7 mouse cellular contexts compared by ENCODE assay signal in genomic region chr15:83998115-83998514, GRCm38 (mm10).
DNase-seq lines count a peak whose midpoint lies in the region; ATAC-seq and TF ChIP-seq lines count a peak whose summit lies in the region.

No protein-coding gene starts in this region.

- no peak overlapping the region for H3K4me2 ChIP-seq in heart, embryonic 16.5 days (ENCODE audit: low read depth, low read length)
- H3K4me2 ChIP-seq in midbrain, postnatal 0 days (ENCODE audit: low read depth, low read length, poor library complexity, severe bottlenecking) = peak overlapping the region; percentile 6

- TF ChIP-seq CTCF in midbrain, postnatal 0 days (IDR thresholded peaks at IDR 0.05) = no peak

- ATAC-seq in heart, embryonic 16.5 days (replicated peaks; ENCODE audit: extremely low read depth, insufficient read depth, low FRiP score) = 0 out of 2 replicates have a peak, but pooled peaks have one; percentile 32
- no peak for ATAC-seq in midbrain, postnatal 0 days (ENCODE audit: low FRiP score)
- no peak for ATAC-seq in megakaryocyte, adult 5-6 weeks (ENCODE audit: poor library complexity, severe bottlenecking)

- peak; percentile 51 for DNase-seq in cerebellum, adult 8-10 months
- DNase-seq in embryonic facial prominence, embryonic 10.5 days (ENCODE audit: low spot score) = peak; percentile 42
- DNase-seq in left cerebral cortex, adult 9 months (ENCODE audit: low spot score in 2 of 2) = peak; percentile 69 to 80
- DNase-seq in midbrain, postnatal 0 days (ENCODE audit: low spot score) = peak; percentile 75
- DNase-seq in spleen, postnatal 10 days (ENCODE audit: low spot score in 2 of 2) = no peak

- 9% methylated on average over 19 of the region's 19 CpGs for WGBS in embryonic facial prominence, embryonic 10.5 days
- WGBS in heart, embryonic 16.5 days = 15% methylated on average over 19 of the region's 19 CpGs
- WGBS in midbrain, postnatal 0 days = 6% methylated on average over 19 of the region's 19 CpGs

- H3K27ac ChIP-seq in embryonic facial prominence, embryonic 10.5 days (replicated peaks) = no peak overlapping the region; the same call in 1 of the 2 replicates
- H3K27ac ChIP-seq in heart, embryonic 16.5 days (ENCODE audit: low read length) = no peak overlapping the region
- H3K27ac ChIP-seq in midbrain, postnatal 0 days (ENCODE audit: low read depth, low read length) = no peak overlapping the region

- peak overlapping the region; percentile 42 for H3K4me3 ChIP-seq in embryonic facial prominence, embryonic 10.5 days
- H3K4me3 ChIP-seq in heart, embryonic 16.5 days (ENCODE audit: low read length) = no peak overlapping the region
- H3K4me3 ChIP-seq in midbrain, postnatal 0 days (ENCODE audit: low read depth, low read length) = no peak overlapping the region

- no peaks in the 10 kb centered on the region for H3K9me3 ChIP-seq in embryonic facial prominence, embryonic 10.5 days
- 0 out of 2 replicates have a peak, but pooled peaks cover under 1% of the 10 kb centered on the region for H3K9me3 ChIP-seq in heart, embryonic 16.5 days (replicated peaks; ENCODE audit: control insufficient read depth, low read length)
- H3K9me3 ChIP-seq in midbrain, postnatal 0 days (ENCODE audit: low read length) = no peaks in the 10 kb centered on the region

- H3K9ac ChIP-seq in heart, embryonic 16.5 days (ENCODE audit: low read length) = no peak overlapping the region
- H3K9ac ChIP-seq in midbrain, postnatal 0 days (replicated peaks; ENCODE audit: low read length, poor library complexity, severe bottlenecking) = no peak overlapping the region

- peaks cover 37% of the 10 kb centered on the region for H3K27me3 ChIP-seq in embryonic facial prominence, embryonic 10.5 days (replicated peaks; ENCODE audit: low read depth, poor library complexity, severe bottlenecking)
- peaks cover 24% of the 10 kb centered on the region for H3K27me3 ChIP-seq in heart, embryonic 16.5 days (ENCODE audit: control insufficient read depth, insufficient read depth, low read length)
- H3K27me3 ChIP-seq in midbrain, postnatal 0 days (ENCODE audit: insufficient read depth, low read length) = no peaks in the 10 kb centered on the region; the same call in 1 of the 2 replicates

- H3K4me1 ChIP-seq in embryonic facial prominence, embryonic 10.5 days = peaks cover 22% of the 10 kb centered on the region
- no peaks in the 10 kb centered on the region for H3K4me1 ChIP-seq in heart, embryonic 16.5 days (ENCODE audit: control insufficient read depth, insufficient read depth, low read length)
- H3K4me1 ChIP-seq in midbrain, postnatal 0 days (ENCODE audit: insufficient read depth, low read length) = 0 out of 2 replicates have a peak, but pooled peaks cover 2% of the 10 kb centered on the region

- no peaks in the 10 kb centered on the region for H3K36me3 ChIP-seq in embryonic facial prominence, embryonic 10.5 days (replicated peaks)
- no peaks in the 10 kb centered on the region for H3K36me3 ChIP-seq in heart, embryonic 16.5 days (ENCODE audit: control insufficient read depth, insufficient read depth)
- no peaks in the 10 kb centered on the region for H3K36me3 ChIP-seq in midbrain, postnatal 0 days (ENCODE audit: insufficient read depth, low read length)

Comparison
In these comparisons a context has a peak if more than half of its experiments do, and no peak if none do; other contexts are left out.
1. DNase-seq: peak in cerebellum, adult 8-10 months (single experiment), embryonic facial prominence, embryonic 10.5 days (single experiment), left cerebral cortex, adult 9 months (2 of 2) and midbrain, postnatal 0 days (single experiment); none in spleen, postnatal 10 days (0 of 2).